Mouse (Mus musculus): Measurements from ENCODE around the gene Il20rb. TPM values are rescaled to one million over a fixed set of nuclear protein-coding genes. Genes with fewer than 3 reads are reported as not detected.

The Il20rb gene
- polyA plus RNA-seq, 1 experiment from 2014 or later, result 0.53 TPM

DNA sequence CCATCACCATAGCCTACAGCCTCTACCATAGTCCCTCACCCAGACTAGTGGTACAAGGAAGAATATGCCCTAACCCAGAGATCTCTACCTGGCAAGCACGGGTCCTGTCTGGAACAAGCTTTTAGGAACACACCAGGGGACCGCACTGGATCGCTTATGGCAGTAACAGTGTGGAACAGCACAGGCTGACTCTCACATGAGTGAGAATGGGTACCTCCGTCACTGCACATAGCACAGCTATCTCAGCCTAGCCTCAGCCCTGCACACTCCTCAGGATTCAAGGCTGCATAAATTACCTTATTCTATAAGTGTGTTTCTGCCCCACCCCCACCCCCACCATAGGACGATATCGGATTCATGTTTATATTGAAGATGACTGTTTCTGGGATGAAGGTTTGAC, 70.3 kb downstream of the Il20rb start:
- 0 out of 2 replicates have a peak, but pooled peaks have one; percentile 49 for ATAC-seq (ENCODE audit: low FRiP score)
- WGBS, result 75% methylated on average over 6 of the region's 6 CpGs
- no peaks in the 10 kb centered on the region for H3K9me3 ChIP-seq

GRCm38 (mm10) chr9:100415328-100415979, 71.1 kb downstream of the Il20rb start:
- ATAC-seq (ENCODE audit: low FRiP score), result peak; percentile 66
- Histone ChIP-seq H3K4me2 (no peak overlapping the region), H3K27ac (no peak overlapping the region), H3K4me3 (no peak overlapping the region), H3K9me3 (no peaks in the 10 kb centered on the region), H3K27me3 (no peaks in the 10 kb centered on the region), H3K9ac (no peak overlapping the region), H3K36me3 (no peaks in the 10 kb centered on the region), H3K4me1 (replicated peaks) (peaks cover 27% of the 10 kb centered on the region)
- WGBS, result 41% methylated on average over 7 of the region's 7 CpGs

More for the DNA sequence above, 70.3 kb downstream of the Il20rb start:
- Histone ChIP-seq H3K4me2 (no peak overlapping the region), H3K4me3 (no peak overlapping the region), H3K27me3 (no peaks in the 10 kb centered on the region; the same call in 1 of the 2 replicates), H3K36me3 (no peaks in the 10 kb centered on the region), H3K4me1 (replicated peaks) (peaks cover 27% of the 10 kb centered on the region), H3K9ac (no peak overlapping the region), H3K27ac (no peak overlapping the region)

Other genes with a start within 250 kb of the Il20rb start
- 64.3 and 66.5 TPM in 2 replicates for gene Nck1, start 59.3 kb upstream of the Il20rb start, polyA plus RNA-seq (2015; fragmentation: Nextera tagmentation; extraction: Ambion mirVana)
- 15.4 and 16.6 TPM in 2 replicates for gene Slc35g2, start 84.3 kb upstream of the Il20rb start, polyA plus RNA-seq (2015; fragmentation: Nextera tagmentation; extraction: Ambion mirVana)
- gene Stag1, start 111.0 kb upstream of the Il20rb start, polyA plus RNA-seq (2015; fragmentation: Nextera tagmentation; extraction: Ambion mirVana), result 42.8 and 44.7 TPM in 2 replicates

Measured in hindbrain, embryonic 13.5 days (tissue).